Mouse (Mus musculus): Measurements from ENCODE around the gene Atxn1l. TPM values are rescaled to one million over a fixed set of nuclear protein-coding genes. Genes with fewer than 3 reads are reported as not detected.
A peak's percentile ranks its signal among the peaks of the same experiment; 100 is the strongest.
"Not testable (repeated sequence)": the region's sequence is repeated elsewhere in the genome, so short reads cannot be mapped to it uniquely, and the experiment has no call there.

Atxn1l gene
- total and polyA plus RNA-seq, 3 experiments: 4.6 to 15.2 (median 7.6) TPM

- DNase-seq (ENCODE audit: extremely low read depth); in situ Hi-C loops (cut with MboI; ENCODE audit: low pct_ligation_motif_present, low pct_unique_long_range_greater_than_20kb, low sequenced_read_pairs); H3K27me3 ChIP-seq (replicated peaks); H3K27ac ChIP-seq (ENCODE audit: insufficient read depth, low read depth); dilution Hi-C loops (cut with MboI; ENCODE audit: extremely low pct_ligation_motif_present, extremely low pct_unique_long_range_greater_than_20kb, low sequenced_read_pairs); H3K36me3 ChIP-seq (replicated peaks in 1 of 2; ENCODE audit: control insufficient read depth in 1 of 2, insufficient read depth in 1 of 2, low read length in 1 of 2); H3K4me2 ChIP-seq (ENCODE audit: insufficient read depth, low read depth, poor library complexity, severe bottlenecking); H3K4me3 ChIP-seq (replicated peaks in 1 of 3; ENCODE audit: low read depth in 2 of 3, low read length in 2 of 3, poor library complexity in 1 of 3); H3K4me1 ChIP-seq (ENCODE audit: control insufficient read depth in 1 of 2, insufficient read depth in 2 of 2); H3K9me3 ChIP-seq (replicated peaks; ENCODE audit: low read length); H3K9ac ChIP-seq (ENCODE audit: insufficient read depth, low read depth); H3K79me2 ChIP-seq (replicated peaks; ENCODE audit: control insufficient read depth, extremely low read depth, insufficient read depth, poor library complexity, severe bottlenecking): not testable (repeated sequence)
- peak; percentile 69 for TF ChIP-seq TBP (conservative IDR thresholded peaks at IDR 0.05; ENCODE audit: low read depth, low read length)
Observed at GRCm38 (mm10) chr8:109755554-109755953, 18.0 kb upstream of the Atxn1l start.

- peaks cover 3 to 14% of the 10 kb centered on the region in 2 experiments for H3K4me1 ChIP-seq (ENCODE audit: control insufficient read depth in 1 of 2, insufficient read depth in 2 of 2)
- H3K27me3 ChIP-seq (replicated peaks): no peaks in the 10 kb centered on the region
- in situ Hi-C loops (cut with MboI; ENCODE audit: low pct_ligation_motif_present, low pct_unique_long_range_greater_than_20kb, low sequenced_read_pairs) (no loop called here), dilution Hi-C loops (cut with MboI; ENCODE audit: extremely low pct_ligation_motif_present, extremely low pct_unique_long_range_greater_than_20kb, low sequenced_read_pairs) (no loop called here)
- no peak for DNase-seq (ENCODE audit: extremely low read depth)
- H3K36me3 ChIP-seq (replicated peaks in 1 of 2; ENCODE audit: control insufficient read depth in 1 of 2, insufficient read depth in 1 of 2, low read length in 1 of 2): peaks cover 0 to 6% of the 10 kb centered on the region in 2 experiments
- no peak for TF ChIP-seq ZMIZ1 (IDR thresholded peaks at IDR 0.05; ENCODE audit: low read depth, low read length)
- no peak for TF ChIP-seq PAX5 (IDR thresholded peaks at IDR 0.05; ENCODE audit: low read length)
- TF ChIP-seq USF2 (conservative IDR thresholded peaks at IDR 0.05; ENCODE audit: low read depth, low read length): no peak
- TF ChIP-seq TBP (conservative IDR thresholded peaks at IDR 0.05; ENCODE audit: low read depth, low read length): no peak
- TF ChIP-seq SMC3 (IDR thresholded peaks at IDR 0.05; ENCODE audit: low read depth, low read length): no peak
- TF ChIP-seq MYC (IDR thresholded peaks at IDR 0.05; ENCODE audit: low read depth, low read length): no peak
- TF ChIP-seq ELF1 (IDR thresholded peaks at IDR 0.05; ENCODE audit: low read depth, low read length): no peak
- no peak for TF ChIP-seq MXI1 (IDR thresholded peaks at IDR 0.05; ENCODE audit: low read depth, low read length)
- TF ChIP-seq ZNF384 (IDR thresholded peaks at IDR 0.05; ENCODE audit: low read depth, low read length): no peak
- TF ChIP-seq RCOR1 (conservative IDR thresholded peaks at IDR 0.05; ENCODE audit: low read depth, low read length): no peak
- no peak for TF ChIP-seq POLR2AphosphoS2 (IDR thresholded peaks at IDR 0.05; ENCODE audit: low read depth, low read length)
- TF ChIP-seq MEF2A (IDR thresholded peaks at IDR 0.05; ENCODE audit: borderline replicate concordance, low read depth, low read length): no peak
- no peak for TF ChIP-seq USF1 (IDR thresholded peaks at IDR 0.05; ENCODE audit: low read depth, low read length)
- TF ChIP-seq CHD2 (IDR thresholded peaks at IDR 0.05; ENCODE audit: low read length): no peak
- TF ChIP-seq MAFK (IDR thresholded peaks at IDR 0.05; ENCODE audit: insufficient replicate concordance, low read length): no peak
- TF ChIP-seq POLR2A (IDR thresholded peaks at IDR 0.05; ENCODE audit: low read depth, low read length): no peak
- TF ChIP-seq EP300 (IDR thresholded peaks at IDR 0.05; ENCODE audit: low read length): no peak
- no peak for TF ChIP-seq UBTF (IDR thresholded peaks at IDR 0.05; ENCODE audit: low read depth, low read length)
- no peak for TF ChIP-seq MAX (IDR thresholded peaks at IDR 0.05; ENCODE audit: low read length)
- no peak for TF ChIP-seq NRF1 (IDR thresholded peaks at IDR 0.05; ENCODE audit: low read depth, low read length)
- H3K9ac ChIP-seq (ENCODE audit: insufficient read depth, low read depth): no peak overlapping the region
- H3K79me2 ChIP-seq (replicated peaks; ENCODE audit: control insufficient read depth, extremely low read depth, insufficient read depth, poor library complexity, severe bottlenecking): no peaks in the 10 kb centered on the region; the same call in 1 of the 2 replicates
- no peak overlapping the region for H3K4me2 ChIP-seq (ENCODE audit: insufficient read depth, low read depth, poor library complexity, severe bottlenecking)
- H3K4me3 ChIP-seq (replicated peaks in 1 of 3; ENCODE audit: low read depth in 2 of 3, low read length in 2 of 3, poor library complexity in 1 of 3): no peak overlapping the region
- H3K9me3 ChIP-seq (replicated peaks; ENCODE audit: low read length): peaks cover 2% of the 10 kb centered on the region
- no peak overlapping the region for H3K27ac ChIP-seq (ENCODE audit: insufficient read depth, low read depth)
Observed at GRCm38 (mm10) chr8:109754696-109755095, 17.2 kb upstream of the Atxn1l start.
